Mouse (Mus musculus): ENCODE data around the gene Gm28048.

Gm28048 gene

GRCm38 (mm10) chr11:22805171-22805570 is 176.7 kb downstream of the Gm28048 start:
- in situ Hi-C loops (cut with MboI; ENCODE audit: low pct_unique_long_range_greater_than_20kb in 1 of 2, low sequenced_read_pairs in 2 of 2, unreplicated experiment in 1 of 2) = no loop called here

GRCm38 (mm10) chr11:22799987-22800424 is 181.9 kb downstream of the Gm28048 start:
- in situ Hi-C loops (cut with MboI; ENCODE audit: low pct_unique_long_range_greater_than_20kb in 1 of 2, low sequenced_read_pairs in 2 of 2, unreplicated experiment in 1 of 2) = no loop called here

- in situ Hi-C loops (cut with MboI; ENCODE audit: low pct_unique_long_range_greater_than_20kb in 1 of 2, low sequenced_read_pairs in 2 of 2, unreplicated experiment in 1 of 2) = no loop called here
Observed at GRCm38 (mm10) chr11:22798916-22799315, 183.0 kb downstream of the Gm28048 start.

GRCm38 (mm10) chr11:22794734-22795133 is 187.2 kb downstream of the Gm28048 start:
- in situ Hi-C loops (cut with MboI; ENCODE audit: low pct_unique_long_range_greater_than_20kb in 1 of 2, low sequenced_read_pairs in 2 of 2, unreplicated experiment in 1 of 2) = no loop called here

GRCm38 (mm10) chr11:22793881-22794203 is 188.0 kb downstream of the Gm28048 start:
- in situ Hi-C loops (cut with MboI; ENCODE audit: low pct_unique_long_range_greater_than_20kb in 1 of 2, low sequenced_read_pairs in 2 of 2, unreplicated experiment in 1 of 2) = no loop called here

GRCm38 (mm10) chr11:22793176-22793880 is 188.6 kb downstream of the Gm28048 start:
- in situ Hi-C loops (cut with MboI; ENCODE audit: low pct_unique_long_range_greater_than_20kb in 1 of 2, low sequenced_read_pairs in 2 of 2, unreplicated experiment in 1 of 2) = no loop called here

- in situ Hi-C loops (cut with MboI; ENCODE audit: low pct_unique_long_range_greater_than_20kb in 1 of 2, low sequenced_read_pairs in 2 of 2, unreplicated experiment in 1 of 2) = no loop called here
Observed at GRCm38 (mm10) chr11:22792149-22792548, 189.7 kb downstream of the Gm28048 start.

- in situ Hi-C loops (cut with MboI; ENCODE audit: low pct_unique_long_range_greater_than_20kb in 1 of 2, low sequenced_read_pairs in 2 of 2, unreplicated experiment in 1 of 2) = no loop called here
Observed at GRCm38 (mm10) chr11:22791726-22792125, 190.2 kb downstream of the Gm28048 start.

- in situ Hi-C loops (cut with MboI; ENCODE audit: low pct_unique_long_range_greater_than_20kb in 1 of 2, low sequenced_read_pairs in 2 of 2, unreplicated experiment in 1 of 2) = no loop called here
Observed at GRCm38 (mm10) chr11:22787833-22788232, 194.1 kb downstream of the Gm28048 start.

Measured in mouse embryonic stem cell (cell line).